Mouse (Mus musculus) stomach, embryonic 14.5 days (tissue): Measurements from ENCODE around the gene Ptges. TPM values are rescaled to one million over a fixed set of nuclear protein-coding genes. Genes with fewer than 3 reads are reported as not detected.

Source experiments
- ATAC-seq: fragments of 200-750 bp; cut with Nextera tagmentation; 2 replicates; pipeline ENCODE4 v1.8.0; 2017; ENCODE audit warnings: low read depth, moderate TSS enrichment; ENCODE audit not compliant: insufficient number of reproducible peaks, insufficient read depth, low FRiP score
- H3K27ac ChIP-seq: fragments of 300-500 bp; sonication (generic); 2 replicates; pipeline ENCODE4 v1.5.1; 2014; ENCODE audit warnings: mild to moderate bottlenecking, low read length, moderate library complexity, mixed read lengths
- H3K27me3 ChIP-seq: fragments of 300-500 bp; sonication (generic); 2 replicates; pipeline ENCODE4 v1.6.1; 2014; ENCODE audit warnings: low read length, control low read depth, mixed read lengths; ENCODE audit not compliant: control insufficient read depth, insufficient read depth
- H3K36me3 ChIP-seq: fragments of 300-500 bp; sonication (generic); 2 replicates; pipeline ENCODE4 v1.6.1; 2014; ENCODE audit warnings: mild to moderate bottlenecking, control low read depth, low read length, moderate library complexity, mixed read lengths; ENCODE audit not compliant: control insufficient read depth, insufficient read depth
- H3K4me1 ChIP-seq: fragments of 300-500 bp; sonication (generic); 2 replicates; pipeline ENCODE4 v1.6.1; 2014; ENCODE audit warnings: low read length, control low read depth, mixed read lengths; ENCODE audit not compliant: control insufficient read depth, insufficient read depth
- H3K4me2 ChIP-seq: fragments of 300-500 bp; sonication (generic); replicated peaks from 2 replicates; pipeline ENCODE4 v1.6.1; 2014; ENCODE audit warnings: low read depth, low read length, control low read depth
- H3K4me3 ChIP-seq: fragments of 300-500 bp; sonication (generic); 2 replicates; pipeline ENCODE4 v1.5.1; 2014; ENCODE audit warnings: low read depth, low read length, control low read depth
- H3K9ac ChIP-seq: fragments of 300-500 bp; sonication (generic); replicated peaks from 2 replicates; pipeline ENCODE4 v1.6.1; 2014; ENCODE audit warnings: low read depth, mild to moderate bottlenecking, control low read depth, low read length, moderate library complexity, mixed read lengths
- H3K9me3 ChIP-seq: fragments of 300-500 bp; sonication (generic); 2 replicates; pipeline ENCODE4 v1.6.1; 2016; ENCODE audit warnings: low read depth, low read length, control low read depth; ENCODE audit not compliant: control insufficient read depth
- WGBS: fragments of 180-500 bp; shearing (Covaris S2); extraction: QIAGEN DNeasy Blood & Tissue Kit; methylation state at CpG from one replicate; pipeline ENCODE4 v1.1.7; 2014; 5-methylcytosine and 5-hydroxymethylcytosine counted together
- polyA plus RNA-seq: library from polyadenylated mRNA; unstranded; fragments of >200 nt; fragmentation: Nextera tagmentation; extraction: Ambion mirVana; gene quantifications from 2 replicates; pipeline ENCODE4 v1.2.1, GENCODE M21; 2014

Ptges gene
- 6.5 and 9.2 TPM in 2 replicates for polyA plus RNA-seq

- ATAC-seq: peak; percentile 51
- Histone ChIP-seq H3K4me1 (peaks cover 15% of the 10 kb centered on the region; the same call in 1 of the 2 replicates), H3K27ac (no peak within 1 kb of the TSS), H3K27me3 (no peaks in the 10 kb centered on the region), H3K4me2 (peak within 1 kb of the TSS; percentile 40), H3K4me3 (peak within 1 kb of the TSS; percentile 10; the same call in 1 of the 2 replicates), H3K36me3 (no peaks in the 10 kb centered on the region), H3K9ac (no peak within 1 kb of the TSS), H3K9me3 (no peaks in the 10 kb centered on the region)
- 2% methylated on average over 23 of the region's 23 CpGs for WGBS
Observed at GRCm38 (mm10) chr2:30929483-30930045, at the start of gene Ptges. TSS of gene Ptges (minus strand) at chr2:30929863.

GRCm38 (mm10) chr2:30967352-30968327 is 38.0 kb upstream of the Ptges start, which contains the start of gene Tor1a:
TSS of gene Tor1a (minus strand) at chr2:30967933.
- Histone ChIP-seq H3K9ac (peak within 1 kb of the TSS; percentile 63), H3K4me1 (peaks cover 12% of the 10 kb centered on the region), H3K4me2 (peak within 1 kb of the TSS; percentile 83), H3K36me3 (peaks cover 23% of the 10 kb centered on the region), H3K27ac (no peak within 1 kb of the TSS; the same call in 1 of the 2 replicates), H3K4me3 (peak within 1 kb of the TSS; percentile 88), H3K27me3 (no peaks in the 10 kb centered on the region), H3K9me3 (no peaks in the 10 kb centered on the region)
- ATAC-seq: peak; percentile 90
- WGBS: 2% methylated on average over 56 of the region's 59 CpGs

- no peak overlapping the region for H3K27ac ChIP-seq
- peaks cover 31% of the 10 kb centered on the region for H3K36me3 ChIP-seq
- H3K4me1 ChIP-seq: peaks cover 12% of the 10 kb centered on the region
- peak; percentile 44; the same call in 1 of the 2 replicates for ATAC-seq
- 12% methylated on average over 16 of the region's 16 CpGs for WGBS
- H3K4me2 ChIP-seq: peak overlapping the region; percentile 83
- no peaks in the 10 kb centered on the region for H3K27me3 ChIP-seq
- peak overlapping the region; percentile 63 for H3K9ac ChIP-seq
- peak overlapping the region; percentile 88 for H3K4me3 ChIP-seq
- no peaks in the 10 kb centered on the region for H3K9me3 ChIP-seq
Observed at GRCm38 (mm10) chr2:30966826-30967225, 37.2 kb upstream of the Ptges start.

DNA sequence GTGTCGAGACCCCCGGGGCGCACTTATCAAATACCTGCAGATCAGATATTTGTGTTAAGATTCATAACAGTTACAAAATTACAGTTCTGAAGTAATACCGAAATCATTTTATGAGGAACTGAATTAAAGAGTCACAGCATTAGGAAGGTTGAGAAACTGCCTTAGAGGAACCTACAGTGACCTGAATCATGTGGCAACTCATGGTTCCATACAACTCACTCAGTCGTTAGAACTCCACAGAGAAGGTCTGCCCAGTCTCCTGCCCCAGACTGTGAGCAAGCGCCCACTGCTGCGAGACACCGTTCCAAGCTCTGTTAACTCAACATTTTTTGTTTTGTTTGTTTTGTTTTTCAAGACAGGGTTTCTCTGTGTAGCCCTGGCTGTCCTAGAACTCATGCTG is 36.0 kb upstream of the Ptges start:
- Histone ChIP-seq H3K9me3 (no peaks in the 10 kb centered on the region), H3K36me3 (peaks cover 39% of the 10 kb centered on the region), H3K4me2 (no peak overlapping the region), H3K27ac (no peak overlapping the region), H3K9ac (no peak overlapping the region), H3K4me3 (no peak overlapping the region), H3K4me1 (peaks cover 12% of the 10 kb centered on the region), H3K27me3 (no peaks in the 10 kb centered on the region)
- no peak for ATAC-seq
- WGBS: 95% methylated on average over 8 of the region's 8 CpGs

GRCm38 (mm10) chr2:30962570-30963254 is 33.0 kb upstream of the Ptges start:
- WGBS: 81% methylated on average over 11 of the region's 11 CpGs
- Histone ChIP-seq H3K4me1 (peaks cover 12% of the 10 kb centered on the region), H3K36me3 (peaks cover 67% of the 10 kb centered on the region), H3K27ac (no peak overlapping the region), H3K9me3 (no peaks in the 10 kb centered on the region), H3K27me3 (no peaks in the 10 kb centered on the region), H3K4me3 (no peak overlapping the region), H3K4me2 (no peak overlapping the region), H3K9ac (no peak overlapping the region)
- no peak for ATAC-seq

- peaks cover 4% of the 10 kb centered on the region; the same call in 1 of the 2 replicates for H3K4me1 ChIP-seq
- H3K4me2 ChIP-seq: no peak overlapping the region
- H3K36me3 ChIP-seq: peaks cover 85% of the 10 kb centered on the region
- no peak for ATAC-seq
- 38% methylated on average over 5 of the region's 5 CpGs for WGBS
- no peaks in the 10 kb centered on the region for H3K9me3 ChIP-seq
- no peak overlapping the region for H3K9ac ChIP-seq
- H3K27me3 ChIP-seq: no peaks in the 10 kb centered on the region
- H3K27ac ChIP-seq: no peak overlapping the region
- no peak overlapping the region for H3K4me3 ChIP-seq
Observed at GRCm38 (mm10) chr2:30959856-30960255, 30.2 kb upstream of the Ptges start.

GRCm38 (mm10) chr2:30958726-30959125 is 29.1 kb upstream of the Ptges start:
- no peak for ATAC-seq
- H3K4me2 ChIP-seq: no peak overlapping the region
- H3K4me3 ChIP-seq: no peak overlapping the region
- no peaks in the 10 kb centered on the region for H3K9me3 ChIP-seq
- peaks cover 80% of the 10 kb centered on the region for H3K36me3 ChIP-seq
- H3K27ac ChIP-seq: no peak overlapping the region
- H3K27me3 ChIP-seq: no peaks in the 10 kb centered on the region
- peaks cover 16% of the 10 kb centered on the region for H3K4me1 ChIP-seq
- WGBS: 88% methylated on average over 14 of the region's 14 CpGs
- H3K9ac ChIP-seq: no peak overlapping the region

DNA sequence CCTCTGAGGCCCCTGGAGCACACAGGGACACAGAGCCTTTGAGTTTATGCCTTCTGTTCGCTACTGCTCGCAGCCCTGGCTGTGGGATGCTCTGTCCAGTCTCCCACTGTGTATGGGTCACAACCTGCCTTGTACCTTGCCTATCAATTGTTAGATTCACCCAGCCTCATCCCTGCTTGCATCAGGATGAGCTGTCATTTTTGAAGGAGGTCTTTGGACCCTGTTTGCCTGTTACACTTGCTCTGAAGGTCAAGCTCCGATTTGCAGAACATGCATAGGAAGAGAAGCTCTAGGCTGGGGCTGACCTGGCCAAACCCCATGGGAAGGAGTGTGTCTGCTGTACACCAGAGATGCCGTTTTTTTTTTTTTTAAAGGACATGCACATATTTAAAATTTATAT is 27.8 kb upstream of the Ptges start:
- Histone ChIP-seq H3K27me3 (no peaks in the 10 kb centered on the region), H3K4me3 (no peak overlapping the region), H3K4me2 (no peak overlapping the region), H3K36me3 (peaks cover 68% of the 10 kb centered on the region), H3K4me1 (peaks cover 17% of the 10 kb centered on the region), H3K27ac (no peak overlapping the region), H3K9ac (no peak overlapping the region), H3K9me3 (no peaks in the 10 kb centered on the region)
- no peak for ATAC-seq
- WGBS: 89% methylated on average over 4 of the region's 4 CpGs
